Mouse (Mus musculus) E14TG2a.4 (cell line): Measurements from ENCODE around the gene AU040320.

ENCODE experiments used
- H3K27me3 ChIP-seq: 2 replicates; pipeline ENCODE4 v1.6.1; 2014; ENCODE audit warnings: low read length, control low read depth; ENCODE audit not compliant: insufficient read depth
- H3K36me3 ChIP-seq: 2 replicates; pipeline ENCODE4 v1.6.1; 2014; ENCODE audit warnings: low read length, control low read depth; ENCODE audit not compliant: insufficient read depth
- H3K4me1 ChIP-seq: replicated peaks from 2 replicates; pipeline ENCODE4 v1.6.1; 2014; ENCODE audit warnings: low read depth, low read length, control low read depth
- H3K4me3 ChIP-seq: replicated peaks from 2 replicates; pipeline ENCODE4 v1.5.1; 2014; ENCODE audit warnings: mild to moderate bottlenecking, low read length
- H3K9me3 ChIP-seq: 2 replicates; pipeline ENCODE4 v1.6.1; 2014; ENCODE audit warnings: low read length, control low read depth
- CTCF ChIP-seq: conservative IDR thresholded peaks from 2 replicates; pipeline ENCODE4 v1.5.1; 2014; ENCODE audit warnings: low read length
- NANOG ChIP-seq: IDR thresholded peaks from 2 replicates; pipeline ENCODE4 v1.6.1; 2014; ENCODE audit warnings: borderline replicate concordance, low read length, mixed read lengths
- POU5F1 ChIP-seq: IDR thresholded peaks from 2 replicates; pipeline ENCODE4 v1.6.1; 2014; ENCODE audit warnings: low read length, borderline replicate concordance

Gene AU040320

DNA sequence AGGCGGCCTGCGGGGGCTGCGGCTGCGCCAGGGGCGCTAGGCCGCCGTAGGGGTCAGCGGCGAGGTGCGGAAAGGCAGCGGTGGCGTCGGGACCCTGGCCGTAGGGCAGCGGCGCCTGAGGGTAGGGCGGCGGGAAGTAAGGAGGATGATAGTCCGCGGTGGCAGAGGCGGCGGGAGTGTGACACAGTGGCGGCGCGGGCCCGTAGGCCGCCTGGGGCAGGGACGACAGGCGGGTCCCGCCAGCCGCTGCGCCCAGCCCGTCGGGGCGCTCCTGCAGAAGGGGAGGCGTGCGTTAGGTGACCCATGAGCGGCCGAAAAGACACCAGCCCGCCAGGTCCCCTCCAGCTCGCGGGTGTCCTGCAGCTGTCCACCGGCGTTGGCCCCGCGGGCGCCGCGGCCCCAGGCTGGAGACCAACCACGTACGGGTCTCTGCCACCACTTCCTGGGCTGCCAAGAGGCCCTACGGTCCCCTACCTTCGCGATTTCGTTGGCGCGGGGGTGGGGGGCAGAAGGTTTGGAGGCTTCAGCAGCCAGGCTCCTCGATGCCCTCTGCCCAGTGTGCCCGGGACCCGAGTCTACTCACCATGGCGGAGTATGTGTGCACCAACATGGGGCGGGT is 17.9 kb upstream of the AU040320 start:
- Histone ChIP-seq H3K36me3 (no peaks in the 10 kb centered on the region), H3K4me1 (peaks cover 56% of the 10 kb centered on the region), H3K4me3 (peak overlapping the region; percentile 74), H3K9me3 (no peaks in the 10 kb centered on the region), H3K27me3 (peaks cover 85% of the 10 kb centered on the region)
- TF ChIP-seq NANOG (no peak), CTCF (no peak), POU5F1 (no peak)

DNA sequence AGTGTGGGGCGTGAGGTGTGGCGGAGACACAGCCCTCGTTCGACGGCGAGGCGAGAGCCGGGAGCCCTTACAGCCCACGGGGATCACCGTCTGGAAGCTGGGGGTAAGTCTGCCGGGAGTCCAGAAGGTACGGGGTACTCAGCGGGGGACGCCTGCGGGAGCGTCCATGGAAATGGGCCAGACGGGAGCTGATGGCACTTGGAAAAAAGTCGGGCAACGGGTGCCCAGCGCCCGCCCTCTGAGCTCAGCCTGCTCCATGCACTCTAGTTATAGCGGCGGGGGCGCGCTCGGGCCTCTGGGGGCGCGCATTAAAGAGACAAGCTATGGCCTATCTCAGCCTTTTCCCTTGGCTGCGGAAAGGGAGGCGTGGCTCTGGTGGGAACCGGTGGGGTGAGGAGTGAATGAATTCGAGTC is 17.3 kb upstream of the AU040320 start, which contains the start of gene Tfap2e:
Gene Tfap2e, minus strand, starts transcription at position 240 of the 414 bp plus-strand sequence.
- Histone ChIP-seq H3K9me3 (no peaks in the 10 kb centered on the region), H3K36me3 (no peaks in the 10 kb centered on the region), H3K4me3 (peak within 1 kb of the TSS; percentile 74), H3K4me1 (peaks cover 56% of the 10 kb centered on the region), H3K27me3 (peaks cover 80% of the 10 kb centered on the region)
- TF ChIP-seq POU5F1, result no peak
- TF ChIP-seq CTCF, result no peak
- no peak for TF ChIP-seq NANOG

DNA sequence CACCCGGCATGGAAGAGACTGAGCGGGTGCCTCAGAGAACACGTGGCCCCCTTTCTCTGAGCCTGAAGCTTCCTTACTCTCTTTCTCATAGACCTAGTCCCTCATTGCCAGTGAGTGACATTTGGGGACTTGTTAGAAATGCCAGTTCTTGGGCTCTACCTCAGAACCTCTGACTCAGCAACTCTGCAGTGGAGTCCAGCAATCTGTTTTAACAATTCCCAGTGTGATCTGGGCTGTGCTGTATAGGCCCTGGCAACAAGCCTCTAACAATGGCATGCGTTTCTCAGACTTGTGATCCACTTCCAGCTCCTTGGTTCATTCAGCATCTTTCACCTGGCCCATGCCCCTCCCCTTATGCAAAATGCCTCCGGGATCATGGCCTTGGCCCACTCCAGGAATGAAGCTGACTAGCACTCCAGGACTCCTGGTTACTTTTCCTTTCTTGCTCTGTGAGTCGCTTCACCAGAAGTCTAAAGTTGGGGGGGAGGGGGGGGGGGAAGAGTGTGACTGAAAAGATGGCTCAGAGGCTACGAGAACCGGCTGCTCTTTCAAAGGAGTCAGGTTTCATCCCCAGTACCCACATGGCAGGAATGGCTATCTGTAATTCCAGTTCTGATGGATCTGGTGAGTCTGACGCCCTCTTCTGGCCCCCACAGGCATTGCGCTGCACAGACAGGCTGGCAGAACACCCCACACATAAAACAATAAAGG is 13.2 kb upstream of the AU040320 start:
- Histone ChIP-seq H3K4me3 (0 out of 2 replicates have a peak overlapping the region, but pooled peaks have one; percentile 29), H3K9me3 (no peaks in the 10 kb centered on the region), H3K36me3 (peaks cover 7% of the 10 kb centered on the region), H3K4me1 (peaks cover 56% of the 10 kb centered on the region), H3K27me3 (peaks cover 39% of the 10 kb centered on the region)
- TF ChIP-seq CTCF, result peak; percentile 80
- no peak for TF ChIP-seq NANOG
- peak; percentile 53; the same call in 1 of the 2 replicates for TF ChIP-seq POU5F1

DNA sequence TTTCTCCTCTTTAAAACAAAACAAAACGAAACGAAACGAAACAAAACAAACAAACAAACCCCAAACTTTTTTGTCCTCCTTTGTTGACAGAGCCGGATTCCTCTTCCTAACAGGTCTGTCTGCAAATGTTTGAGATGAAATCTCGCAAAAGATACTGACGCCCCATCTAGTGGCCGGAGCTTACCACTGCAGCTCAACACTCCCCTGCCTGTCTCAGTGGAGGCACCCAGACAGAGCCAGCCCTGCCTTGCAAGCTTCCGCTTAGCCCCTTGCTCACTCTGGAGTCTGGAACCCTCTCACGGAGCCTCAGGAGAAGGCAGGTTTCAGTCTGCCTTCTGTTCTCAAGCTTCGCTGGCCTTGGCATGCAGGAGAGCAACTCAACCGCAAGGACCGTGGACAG is 11.9 kb upstream of the AU040320 start:
- Histone ChIP-seq H3K27me3 (peaks cover 26% of the 10 kb centered on the region), H3K4me1 (peaks cover 61% of the 10 kb centered on the region), H3K36me3 (peaks cover 19% of the 10 kb centered on the region), H3K4me3 (0 out of 2 replicates have a peak overlapping the region, but pooled peaks have one; percentile 7), H3K9me3 (no peaks in the 10 kb centered on the region)
- TF ChIP-seq NANOG, result no peak
- TF ChIP-seq POU5F1, result no peak
- TF ChIP-seq CTCF, result peak; percentile 93

DNA sequence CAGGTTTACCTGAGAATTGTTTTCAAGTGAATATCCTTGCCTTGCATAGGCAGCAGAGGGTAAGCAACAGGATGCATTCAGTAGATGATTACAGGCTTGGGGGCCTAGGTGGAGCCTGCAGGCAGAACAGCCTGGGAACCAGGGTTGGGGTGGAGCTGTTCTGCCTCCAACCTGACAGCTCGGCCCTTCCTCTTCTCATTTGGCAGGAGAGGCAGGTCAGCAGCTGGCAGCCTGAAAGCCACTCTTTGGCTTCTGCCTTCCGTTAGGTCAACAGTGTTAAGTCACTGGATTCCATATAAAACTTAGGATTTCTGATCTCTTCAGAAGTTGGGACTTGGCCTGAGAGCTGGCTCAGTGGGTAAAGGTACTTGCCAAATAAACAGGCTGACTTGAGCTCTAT is 10.4 kb upstream of the AU040320 start:
- no peak for TF ChIP-seq NANOG
- TF ChIP-seq POU5F1, result no peak
- TF ChIP-seq CTCF, result no peak
- Histone ChIP-seq H3K4me3 (no peak overlapping the region), H3K4me1 (peaks cover 70% of the 10 kb centered on the region), H3K9me3 (no peaks in the 10 kb centered on the region), H3K27me3 (peaks cover 11% of the 10 kb centered on the region), H3K36me3 (peaks cover 33% of the 10 kb centered on the region)

DNA sequence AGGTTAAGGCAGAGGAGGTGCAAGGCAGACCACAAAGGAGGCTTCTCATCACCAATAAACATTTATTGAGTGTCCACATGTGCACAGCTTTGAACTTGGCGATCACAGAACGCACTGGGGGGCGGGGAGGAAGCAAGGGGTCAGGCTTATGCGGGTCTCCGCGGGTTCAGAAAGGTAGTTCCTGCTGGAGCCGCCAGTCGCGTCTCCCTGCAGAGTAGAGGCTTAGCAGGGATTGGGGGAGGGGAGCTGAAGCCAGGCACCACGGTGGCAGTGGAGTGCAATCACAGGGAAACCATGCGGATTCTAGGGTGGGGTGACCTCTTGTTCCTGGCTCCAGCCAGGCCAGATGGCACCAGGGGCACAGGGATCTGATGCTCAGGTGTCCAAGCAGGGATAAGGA is 9.6 kb upstream of the AU040320 start:
- TF ChIP-seq NANOG (no peak), CTCF (no peak), POU5F1 (no peak)
- peaks cover 41% of the 10 kb centered on the region for H3K36me3 ChIP-seq
- H3K27me3 ChIP-seq, result peaks cover 4% of the 10 kb centered on the region
- H3K4me1 ChIP-seq, result peaks cover 73% of the 10 kb centered on the region
- no peaks in the 10 kb centered on the region for H3K9me3 ChIP-seq
- peak overlapping the region; percentile 67 for H3K4me3 ChIP-seq

DNA sequence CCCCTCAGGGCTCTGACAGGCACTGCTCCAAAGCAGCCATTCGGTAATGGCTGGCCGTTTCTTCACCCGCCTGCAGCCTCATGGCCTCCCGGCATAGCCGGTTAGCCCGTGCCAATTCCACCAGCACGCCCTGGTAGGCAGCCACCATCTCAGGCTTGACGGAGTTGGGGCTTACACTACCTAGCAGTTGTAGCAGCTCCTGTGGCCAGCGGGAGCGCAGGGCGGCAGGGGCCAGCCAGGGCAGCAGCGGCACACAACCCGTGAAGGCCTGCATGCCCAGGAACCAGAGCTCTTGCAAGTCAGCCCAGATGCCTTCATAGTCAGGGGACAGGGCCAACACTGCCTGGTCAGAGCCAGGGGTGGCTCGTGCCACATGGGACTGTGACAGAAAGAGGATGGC is 8.5 kb upstream of the AU040320 start:
- Histone ChIP-seq H3K4me3 (peak overlapping the region; percentile 67), H3K36me3 (peaks cover 52% of the 10 kb centered on the region), H3K9me3 (no peaks in the 10 kb centered on the region), H3K27me3 (no peaks in the 10 kb centered on the region), H3K4me1 (peaks cover 71% of the 10 kb centered on the region)
- TF ChIP-seq CTCF, result no peak
- no peak for TF ChIP-seq POU5F1
- no peak for TF ChIP-seq NANOG

DNA sequence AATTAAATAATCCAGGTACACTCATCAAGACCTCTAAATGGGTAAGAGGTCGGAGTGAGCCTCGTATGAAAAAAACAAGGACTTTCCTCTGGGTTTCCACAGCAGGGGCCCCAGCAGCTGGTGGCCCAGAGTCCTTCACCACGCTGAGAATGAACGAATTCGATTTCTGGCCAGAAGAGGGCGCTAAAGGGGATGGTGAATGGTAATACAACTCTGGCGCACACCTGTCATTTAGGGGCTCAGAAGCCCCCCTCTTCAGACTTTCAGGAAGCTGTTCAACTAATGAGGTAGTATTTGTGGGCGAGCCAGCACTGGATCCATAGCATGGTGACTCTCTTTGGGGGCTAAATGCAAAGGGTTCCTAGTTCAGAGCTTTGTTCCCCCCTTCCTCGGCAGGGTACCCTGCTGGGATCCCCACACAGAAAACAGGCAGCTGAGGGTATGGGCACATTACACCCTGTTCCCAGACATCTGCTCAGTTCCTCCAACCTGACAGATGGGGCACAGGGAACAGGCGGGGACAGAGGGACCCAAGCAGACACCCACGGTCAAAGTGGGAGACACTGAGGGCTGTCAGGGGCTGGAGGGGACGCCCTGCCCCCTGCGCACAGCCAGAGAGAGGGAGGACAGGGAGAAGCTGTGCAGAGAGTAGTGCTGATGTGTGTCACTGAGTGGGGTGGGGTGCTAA is 7.7 kb upstream of the AU040320 start:
- no peaks in the 10 kb centered on the region for H3K27me3 ChIP-seq
- H3K4me3 ChIP-seq, result peak overlapping the region; percentile 56
- peaks cover 60% of the 10 kb centered on the region for H3K36me3 ChIP-seq
- peaks cover 75% of the 10 kb centered on the region for H3K4me1 ChIP-seq
- H3K9me3 ChIP-seq, result no peaks in the 10 kb centered on the region
- TF ChIP-seq POU5F1 (no peak), CTCF (peak; percentile 45)
